Mouse (Mus musculus) intestine, embryonic 15.5 days (tissue): Measurements from ENCODE around the gene Glmp. TPM values are rescaled to one million over a fixed set of nuclear protein-coding genes. Genes with fewer than 3 reads are reported as not detected.
A peak's percentile ranks its signal among the peaks of the same experiment; 100 is the strongest.

Experiments used
- ATAC-seq: fragments of 200-750 bp; cut with Nextera tagmentation; 2 replicates; pipeline ENCODE4 v1.8.0; 2017; ENCODE audit warnings: moderate TSS enrichment, moderate library complexity
- H3K27ac ChIP-seq: fragments of 300-500 bp; sonication (generic); 2 replicates; pipeline ENCODE4 v1.5.1; 2015; ENCODE audit warnings: mild to moderate bottlenecking, inconsistent platforms
- H3K27me3 ChIP-seq: fragments of 300-500 bp; sonication (generic); replicated peaks from 2 replicates; pipeline ENCODE4 v1.6.1; 2015; ENCODE audit warnings: inconsistent platforms
- H3K36me3 ChIP-seq: fragments of 300-500 bp; sonication (generic); 2 replicates; pipeline ENCODE4 v1.6.1; 2015; ENCODE audit warnings: inconsistent platforms
- H3K4me1 ChIP-seq: fragments of 300-500 bp; sonication (generic); replicated peaks from 2 replicates; pipeline ENCODE4 v1.6.1; 2015; ENCODE audit warnings: inconsistent platforms
- H3K4me2 ChIP-seq: fragments of 300-500 bp; sonication (generic); replicated peaks from 2 replicates; pipeline ENCODE4 v1.6.1; 2015; ENCODE audit warnings: mild to moderate bottlenecking, inconsistent platforms
- H3K4me3 ChIP-seq: fragments of 300-500 bp; sonication (generic); replicated peaks from 2 replicates; pipeline ENCODE4 v1.5.1; 2015; ENCODE audit warnings: inconsistent platforms
- H3K9ac ChIP-seq: fragments of 300-500 bp; sonication (generic); 2 replicates; pipeline ENCODE4 v1.6.1; 2015; ENCODE audit warnings: inconsistent platforms
- H3K9me3 ChIP-seq: fragments of 300-500 bp; sonication (generic); 2 replicates; pipeline ENCODE4 v1.6.1; 2016; ENCODE audit warnings: inconsistent platforms
- WGBS: fragments of 180-500 bp; shearing (Covaris S2); methylation state at CpG from one replicate; pipeline ENCODE4 v1.1.7; 2015; 5-methylcytosine and 5-hydroxymethylcytosine counted together
- polyA plus RNA-seq: library from polyadenylated mRNA; unstranded; fragments of >200 nt; fragmentation: Nextera tagmentation; extraction: Ambion mirVana; gene quantifications from 2 replicates; pipeline ENCODE4 v1.2.1, GENCODE M21; 2015

The Glmp gene
- polyA plus RNA-seq, 1 experiment from 2014 or later: 268 TPM

- peak within 1 kb of the TSS; percentile 63 for H3K4me2 ChIP-seq
- peaks cover 22% of the 10 kb centered on the region for H3K36me3 ChIP-seq
- peak within 1 kb of the TSS; percentile 89 for H3K9ac ChIP-seq
- H3K27ac ChIP-seq: peak within 1 kb of the TSS; percentile 94
- peak within 1 kb of the TSS; percentile 89 for H3K4me3 ChIP-seq
- WGBS: under 1% methylated on average over 44 of the region's 44 CpGs
- peaks cover 10% of the 10 kb centered on the region for H3K4me1 ChIP-seq
- H3K27me3 ChIP-seq: no peaks in the 10 kb centered on the region
- H3K9me3 ChIP-seq: no peaks in the 10 kb centered on the region
- peak; percentile 99 for ATAC-seq
Measured at GRCm38 (mm10) chr3:88296561-88297318, 28.1 kb upstream of the Glmp start, which contains the start of the genes Tsacc and Cct3. Tsacc (minus strand) TSS chr3:88296999. Cct3 (plus strand) TSS chr3:88297116.

GRCm38 (mm10) chr3:88297321-88297851 is 27.4 kb upstream of the Glmp start:
- Histone ChIP-seq H3K9me3 (no peaks in the 10 kb centered on the region), H3K4me3 (peak overlapping the region; percentile 89), H3K27me3 (no peaks in the 10 kb centered on the region), H3K9ac (peak overlapping the region; percentile 89), H3K36me3 (peaks cover 25% of the 10 kb centered on the region), H3K4me1 (peaks cover 10% of the 10 kb centered on the region), H3K4me2 (peak overlapping the region; percentile 62), H3K27ac (peak overlapping the region; percentile 94)
- WGBS: under 1% methylated on average over 30 of the region's 30 CpGs
- ATAC-seq: peak; percentile 27

GRCm38 (mm10) chr3:88299172-88299571 is 25.7 kb upstream of the Glmp start:
- Histone ChIP-seq H3K27ac (no peak overlapping the region), H3K4me1 (peaks cover 10% of the 10 kb centered on the region), H3K4me2 (no peak overlapping the region), H3K27me3 (no peaks in the 10 kb centered on the region), H3K9ac (no peak overlapping the region), H3K36me3 (peaks cover 40% of the 10 kb centered on the region), H3K4me3 (no peak overlapping the region), H3K9me3 (no peaks in the 10 kb centered on the region)
- no peak for ATAC-seq
- WGBS: 76% methylated on average over 1 of the region's 1 CpGs

- Histone ChIP-seq H3K27me3 (no peaks in the 10 kb centered on the region), H3K4me2 (no peak overlapping the region), H3K9ac (no peak overlapping the region), H3K4me1 (peaks cover 10% of the 10 kb centered on the region), H3K36me3 (peaks cover 6% of the 10 kb centered on the region; the same call in 1 of the 2 replicates), H3K9me3 (no peaks in the 10 kb centered on the region), H3K4me3 (no peak overlapping the region), H3K27ac (no peak overlapping the region)
- ATAC-seq: no peak
- 59% methylated on average over 5 of the region's 5 CpGs for WGBS
Measured at GRCm38 (mm10) chr3:88328956-88329355, 4.1 kb downstream of the Glmp start.

- no peak for ATAC-seq
- Histone ChIP-seq H3K36me3 (peaks cover 6% of the 10 kb centered on the region; the same call in 1 of the 2 replicates), H3K4me2 (no peak overlapping the region), H3K27me3 (no peaks in the 10 kb centered on the region), H3K4me3 (no peak overlapping the region), H3K9me3 (no peaks in the 10 kb centered on the region), H3K4me1 (peaks cover 3% of the 10 kb centered on the region; the same call in 1 of the 2 replicates), H3K9ac (no peak overlapping the region), H3K27ac (no peak overlapping the region)
- WGBS: 38% methylated on average over 2 of the region's 2 CpGs
Measured at GRCm38 (mm10) chr3:88331282-88331681, 6.5 kb downstream of the Glmp start.

- Histone ChIP-seq H3K9ac (peak overlapping the region; percentile 42), H3K27ac (peak overlapping the region; percentile 93), H3K36me3 (peaks cover 2% of the 10 kb centered on the region; the same call in 1 of the 2 replicates), H3K27me3 (no peaks in the 10 kb centered on the region), H3K4me2 (peak overlapping the region; percentile 66), H3K4me1 (peaks cover 10% of the 10 kb centered on the region), H3K4me3 (peak overlapping the region; percentile 81), H3K9me3 (no peaks in the 10 kb centered on the region)
- 34% methylated on average over 12 of the region's 12 CpGs for WGBS
- ATAC-seq: peak; percentile 83
Measured at GRCm38 (mm10) chr3:88334029-88334658, 9.3 kb downstream of the Glmp start.

GRCm38 (mm10) chr3:88334902-88335435 is 10.1 kb downstream of the Glmp start:
- peak overlapping the region; percentile 81 for H3K4me3 ChIP-seq
- peak overlapping the region; percentile 95 for H3K9ac ChIP-seq
- peak overlapping the region; percentile 66 for H3K4me2 ChIP-seq
- WGBS: 32% methylated on average over 3 of the region's 3 CpGs
- peaks cover 10% of the 10 kb centered on the region for H3K4me1 ChIP-seq
- H3K27me3 ChIP-seq: no peaks in the 10 kb centered on the region
- no peaks in the 10 kb centered on the region for H3K9me3 ChIP-seq
- H3K27ac ChIP-seq: peak overlapping the region; percentile 93
- no peak for ATAC-seq
- H3K36me3 ChIP-seq: no peaks in the 10 kb centered on the region

GRCm38 (mm10) chr3:88335436-88336053 is 10.7 kb downstream of the Glmp start:
- H3K4me3 ChIP-seq: peak overlapping the region; percentile 81
- WGBS: under 1% methylated on average over 27 of the region's 27 CpGs
- peak overlapping the region; percentile 95 for H3K9ac ChIP-seq

GRCm38 (mm10) chr3:88336058-88337013 is 11.5 kb downstream of the Glmp start, which contains the start of the genes Tmem79 and Smg5:
Tmem79 (minus strand) TSS chr3:88336148.
Smg5 (plus strand) TSS chr3:88336260.
- H3K9me3 ChIP-seq: no peaks in the 10 kb centered on the region
- peak; percentile 89 for ATAC-seq
- no peaks in the 10 kb centered on the region for H3K36me3 ChIP-seq
- peak within 1 kb of the TSS; percentile 93 for H3K27ac ChIP-seq
- 1% methylated on average over 48 of the region's 66 CpGs for WGBS
- H3K4me3 ChIP-seq: peak within 1 kb of the TSS; percentile 81
- no peaks in the 10 kb centered on the region for H3K27me3 ChIP-seq
- peak within 1 kb of the TSS; percentile 66 for H3K4me2 ChIP-seq
- H3K9ac ChIP-seq: peak within 1 kb of the TSS; percentile 95
- H3K4me1 ChIP-seq: peaks cover 10% of the 10 kb centered on the region

More at GRCm38 (mm10) chr3:88335436-88336053, 10.7 kb downstream of the Glmp start:
- Histone ChIP-seq H3K36me3 (no peaks in the 10 kb centered on the region), H3K4me2 (peak overlapping the region; percentile 66), H3K4me1 (peaks cover 10% of the 10 kb centered on the region), H3K9me3 (no peaks in the 10 kb centered on the region), H3K27me3 (no peaks in the 10 kb centered on the region), H3K27ac (peak overlapping the region; percentile 93)
- peak; percentile 31 for ATAC-seq

GRCm38 (mm10) chr3:88337367-88338020 is 12.7 kb downstream of the Glmp start:
- 54% methylated on average over 11 of the region's 11 CpGs for WGBS
- H3K27ac ChIP-seq: peak overlapping the region; percentile 45
- H3K9me3 ChIP-seq: no peaks in the 10 kb centered on the region
- no peak for ATAC-seq
- peak overlapping the region; percentile 60 for H3K4me2 ChIP-seq
- peak overlapping the region; percentile 81; the same call in 1 of the 2 replicates for H3K4me3 ChIP-seq
- peak overlapping the region; percentile 11; the same call in 1 of the 2 replicates for H3K9ac ChIP-seq
- no peaks in the 10 kb centered on the region for H3K27me3 ChIP-seq
- H3K4me1 ChIP-seq: peaks cover 10% of the 10 kb centered on the region
- H3K36me3 ChIP-seq: peaks cover 5% of the 10 kb centered on the region
